Mouse (Mus musculus) embryonic facial prominence, embryonic 11.5 days (tissue): ENCODE measurements at regions not wholly inside any gene's neighbourhood (a gene's known extent, or its start where the extent isn't known, plus 50 kb on each side); places are given as distances from the start of the nearest gene placed in this dataset.

ENCODE experiments used
- ATAC-seq: fragments of 200-750 bp; cut with Nextera tagmentation; replicated peaks from 2 replicates; pipeline ENCODE4 v1.8.0; 2017; ENCODE audit warnings: low read depth; ENCODE audit not compliant: insufficient number of reproducible peaks, low FRiP score, low TSS enrichment
- DNase-seq: peaks from one replicate; pipeline ENCODE4 v3.0.0-alpha.2; 2015; ENCODE audit warnings: low spot score
- H3K27ac ChIP-seq: fragments of 300-500 bp; sonication (generic); replicated peaks from 2 replicates; pipeline ENCODE4 v1.5.1; 2014; ENCODE audit warnings: mild to moderate bottlenecking, low read depth, low read length, control low read depth
- H3K27me3 ChIP-seq: fragments of 300-500 bp; sonication (generic); 2 replicates; pipeline ENCODE4 v1.6.1; 2014; ENCODE audit warnings: mild to moderate bottlenecking, low read length, moderate library complexity, mixed read lengths; ENCODE audit not compliant: control insufficient read depth, insufficient read depth
- H3K36me3 ChIP-seq: fragments of 300-500 bp; sonication (generic); replicated peaks from 2 replicates; pipeline ENCODE4 v1.6.1; 2014; ENCODE audit warnings: low read depth, mild to moderate bottlenecking, low read length, moderate library complexity, mixed read lengths; ENCODE audit not compliant: control insufficient read depth, insufficient read depth
- H3K4me1 ChIP-seq: fragments of 300-500 bp; sonication (generic); 2 replicates; pipeline ENCODE4 v1.6.1; 2014; ENCODE audit warnings: low read length, mixed read lengths; ENCODE audit not compliant: control insufficient read depth, insufficient read depth
- H3K4me2 ChIP-seq: fragments of 300-500 bp; sonication (generic); 2 replicates; pipeline ENCODE4 v1.6.1; 2014; ENCODE audit warnings: low read depth, mild to moderate bottlenecking, control low read depth, low read length, moderate library complexity
- H3K4me3 ChIP-seq: fragments of 300-500 bp; sonication (generic); 2 replicates; pipeline ENCODE4 v1.5.1; 2014; ENCODE audit warnings: low read depth, low read length, control low read depth
- H3K9ac ChIP-seq: fragments of 300-500 bp; sonication (generic); replicated peaks from 2 replicates; pipeline ENCODE4 v1.6.1; 2014; ENCODE audit warnings: mild to moderate bottlenecking, control low read depth, low read length
- H3K9me3 ChIP-seq: fragments of 300-500 bp; sonication (generic); replicated peaks from 2 replicates; pipeline ENCODE4 v1.6.1; 2016; ENCODE audit warnings: mild to moderate bottlenecking, low read length, inconsistent platforms, mixed read lengths; ENCODE audit not compliant: control insufficient read depth
- WGBS: fragments of 180-500 bp; shearing (Covaris S2); extraction: QIAGEN DNeasy Blood & Tissue Kit; methylation state at CpG from one replicate; pipeline ENCODE4 v1.1.7; 2014; 5-methylcytosine and 5-hydroxymethylcytosine counted together

- 8% methylated on average over 3 of the region's 3 CpGs for WGBS
- no peak for ATAC-seq
- DNase-seq = peak; percentile 80
Observed at GRCm38 (mm10) chr5:115790436-115790835, 54.6 kb upstream of the Cit start.

More at GRCm38 (mm10) chr5:115790436-115790835, 54.6 kb upstream of the Cit start:
- no peaks in the 10 kb centered on the region for H3K4me1 ChIP-seq
- H3K4me2 ChIP-seq = no peak overlapping the region
- no peaks in the 10 kb centered on the region for H3K9me3 ChIP-seq
- H3K4me3 ChIP-seq = no peak overlapping the region
- H3K27me3 ChIP-seq = no peaks in the 10 kb centered on the region
- H3K36me3 ChIP-seq = no peaks in the 10 kb centered on the region
- H3K9ac ChIP-seq = no peak overlapping the region
- no peak overlapping the region for H3K27ac ChIP-seq
